Mouse (Mus musculus): ENCODE results near the gene Mgp.

DNA sequence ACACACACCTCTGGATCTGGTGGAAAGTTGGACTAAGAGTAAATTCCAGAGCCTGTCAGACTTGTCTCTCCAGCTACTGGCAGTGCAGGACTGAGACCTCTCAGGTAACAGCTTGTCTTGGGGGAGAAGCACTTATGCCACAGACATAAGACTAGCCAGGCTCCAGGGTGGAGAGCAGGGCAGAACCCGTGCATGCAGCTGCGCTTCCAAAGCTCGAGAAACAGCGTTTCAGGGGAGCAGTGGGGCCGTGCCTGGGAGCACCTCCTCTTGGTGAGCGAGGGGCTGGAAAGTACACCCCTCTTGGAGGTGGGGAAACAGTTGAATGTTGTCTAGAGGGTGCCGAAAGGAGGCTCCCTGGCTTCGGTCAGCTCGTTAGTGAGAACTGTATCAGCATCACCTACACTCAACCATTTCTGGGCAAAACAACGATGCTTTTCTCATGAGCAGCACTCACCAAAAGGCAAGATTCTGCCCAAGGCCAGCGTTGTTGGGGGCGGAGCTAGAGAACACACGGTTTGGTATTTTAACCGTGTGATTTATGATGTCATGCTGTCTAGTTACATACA is 19.5 kb downstream of the Mgp start:
- no peak for TF ChIP-seq GATA1 (IDR thresholded peaks at IDR 0.05; ENCODE audit: borderline replicate concordance, low read length)
- no peak for TF ChIP-seq FLI1 (IDR thresholded peaks at IDR 0.05; ENCODE audit: low read length)
